Mouse (Mus musculus): Measurements from ENCODE around the gene Ccnb1ip1. TPM values are rescaled to one million over a fixed set of nuclear protein-coding genes. Genes with fewer than 3 reads are reported as not detected.

Gene Ccnb1ip1
- total and polyA plus RNA-seq, 3 experiments = 23.3 to 27.6 TPM; not detected in 1

Other genes with a start within 250 kb of the Ccnb1ip1 start
- gene Olfr744, start 192.9 kb downstream of the Ccnb1ip1 start, total RNA-seq (2012; rRNA removed) = not detected in 2 replicates
- not detected for gene Olfr744, start 192.9 kb downstream of the Ccnb1ip1 start, polyA plus RNA-seq (2012; ENCODE audit: insufficient read depth in 1 of 2, insufficient read length in 2 of 2, low read depth in 1 of 2, low replicate concordance in 2 of 2, missing spikeins in 1 of 2)
- gene Olfr745, start 168.3 kb downstream of the Ccnb1ip1 start, total RNA-seq (2012; rRNA removed) = not detected in 2 replicates
- gene Olfr745, start 168.3 kb downstream of the Ccnb1ip1 start, polyA plus RNA-seq (2012; ENCODE audit: insufficient read depth in 1 of 2, insufficient read length in 2 of 2, low read depth in 1 of 2, low replicate concordance in 2 of 2, missing spikeins in 1 of 2) = not detected
- not detected in 2 replicates for gene Olfr746, start 160.6 kb downstream of the Ccnb1ip1 start, total RNA-seq (2012; rRNA removed)
- not detected for gene Olfr746, start 160.6 kb downstream of the Ccnb1ip1 start, polyA plus RNA-seq (2012; ENCODE audit: insufficient read depth in 1 of 2, insufficient read length in 2 of 2, low read depth in 1 of 2, low replicate concordance in 2 of 2, missing spikeins in 1 of 2)
- not detected in 2 replicates for gene Olfr747, start 114.5 kb downstream of the Ccnb1ip1 start, total RNA-seq (2012; rRNA removed)
- not detected for gene Olfr747, start 114.5 kb downstream of the Ccnb1ip1 start, polyA plus RNA-seq (2012; ENCODE audit: insufficient read depth in 1 of 2, insufficient read length in 2 of 2, low read depth in 1 of 2, low replicate concordance in 2 of 2, missing spikeins in 1 of 2)
- gene Olfr748, start 100.4 kb downstream of the Ccnb1ip1 start, total RNA-seq (2012; rRNA removed) = not detected in 2 replicates
- not detected for gene Olfr748, start 100.4 kb downstream of the Ccnb1ip1 start, polyA plus RNA-seq (2012; ENCODE audit: insufficient read depth in 1 of 2, insufficient read length in 2 of 2, low read depth in 1 of 2, low replicate concordance in 2 of 2, missing spikeins in 1 of 2)
- gene Olfr749, start 62.6 kb downstream of the Ccnb1ip1 start, total RNA-seq (2012; rRNA removed) = not detected in 2 replicates
- gene Olfr749, start 62.6 kb downstream of the Ccnb1ip1 start, polyA plus RNA-seq (2012; ENCODE audit: insufficient read depth in 1 of 2, insufficient read length in 2 of 2, low read depth in 1 of 2, low replicate concordance in 2 of 2, missing spikeins in 1 of 2) = not detected
- gene Ttc5, start 22.2 kb downstream of the Ccnb1ip1 start, total RNA-seq (2012; rRNA removed) = 22.7 and 24.2 TPM in 2 replicates
- gene Ttc5, start 22.2 kb downstream of the Ccnb1ip1 start, polyA plus RNA-seq (2012; ENCODE audit: insufficient read depth in 1 of 2, insufficient read length in 2 of 2, low read depth in 1 of 2, low replicate concordance in 2 of 2, missing spikeins in 1 of 2) = 10 to 100 TPM in 1 of 2 experiments, not detected in 1; 28.1 TPM
- 65.6 and 81.1 TPM in 2 replicates for gene Parp2, start 109 bp upstream of the Ccnb1ip1 start, total RNA-seq (2012; rRNA removed)
- gene Parp2, start 109 bp upstream of the Ccnb1ip1 start, polyA plus RNA-seq (2012; ENCODE audit: insufficient read depth in 1 of 2, insufficient read length in 2 of 2, low read depth in 1 of 2, low replicate concordance in 2 of 2, missing spikeins in 1 of 2) = 10 to 100 TPM in 1 of 2 experiments, not detected in 1; 83.2 TPM
- gene Tep1, start 62.8 kb upstream of the Ccnb1ip1 start, total RNA-seq (2012; rRNA removed) = 19.5 and 36.8 TPM in 2 replicates
- gene Tep1, start 62.8 kb upstream of the Ccnb1ip1 start, polyA plus RNA-seq (2012; ENCODE audit: insufficient read depth in 1 of 2, insufficient read length in 2 of 2, low read depth in 1 of 2, low replicate concordance in 2 of 2, missing spikeins in 1 of 2) = 10 to 100 TPM in 1 of 2 experiments, not detected in 1; 13.7 TPM
- not detected in 2 replicates for gene Klhl33, start 89.8 kb upstream of the Ccnb1ip1 start, total RNA-seq (2012; rRNA removed)
- gene Klhl33, start 89.8 kb upstream of the Ccnb1ip1 start, polyA plus RNA-seq (2012; ENCODE audit: insufficient read depth in 1 of 2, insufficient read length in 2 of 2, low read depth in 1 of 2, low replicate concordance in 2 of 2, missing spikeins in 1 of 2) = under 1 TPM in 1 of 2 experiments, not detected in 1; 0.01 TPM
- gene Osgep, start 117.2 kb upstream of the Ccnb1ip1 start, total RNA-seq (2012; rRNA removed) = 28.0 and 29.6 TPM in 2 replicates
- gene Osgep, start 117.2 kb upstream of the Ccnb1ip1 start, polyA plus RNA-seq (2012; ENCODE audit: insufficient read depth in 1 of 2, insufficient read length in 2 of 2, low read depth in 1 of 2, low replicate concordance in 2 of 2, missing spikeins in 1 of 2) = 10 to 100 TPM in 1 of 2 experiments, not detected in 1; 45.1 TPM
- 123 and 129 TPM in 2 replicates for gene Apex1, start 117.2 kb upstream of the Ccnb1ip1 start, total RNA-seq (2012; rRNA removed)
- gene Apex1, start 117.2 kb upstream of the Ccnb1ip1 start, polyA plus RNA-seq (2012; ENCODE audit: insufficient read depth in 1 of 2, insufficient read length in 2 of 2, low read depth in 1 of 2, low replicate concordance in 2 of 2, missing spikeins in 1 of 2) = 100 to 1,000 TPM in 1 of 2 experiments, not detected in 1; 155 TPM
- gene Pip4p1, start 123.1 kb upstream of the Ccnb1ip1 start, total RNA-seq (2012; rRNA removed) = 10.5 and 12.2 TPM in 2 replicates
- 10 to 100 TPM in 1 of 2 experiments, not detected in 1; 21.6 TPM for gene Pip4p1, start 123.1 kb upstream of the Ccnb1ip1 start, polyA plus RNA-seq (2012; ENCODE audit: insufficient read depth in 1 of 2, insufficient read length in 2 of 2, low read depth in 1 of 2, low replicate concordance in 2 of 2, missing spikeins in 1 of 2)
- 46.7 and 49.7 TPM in 2 replicates for gene Pnp, start 123.3 kb upstream of the Ccnb1ip1 start, total RNA-seq (2012; rRNA removed)
- gene Pnp, start 123.3 kb upstream of the Ccnb1ip1 start, polyA plus RNA-seq (2012; ENCODE audit: insufficient read depth in 1 of 2, insufficient read length in 2 of 2, low read depth in 1 of 2, low replicate concordance in 2 of 2, missing spikeins in 1 of 2) = 100 to 1,000 TPM in 1 of 2 experiments, 10 to 100 TPM in 1; 36.2 to 302 TPM
- 11.7 and 14.5 TPM in 2 replicates for gene Gm49342, start 136.8 kb upstream of the Ccnb1ip1 start, total RNA-seq (2012; rRNA removed)
- gene Gm49342, start 136.8 kb upstream of the Ccnb1ip1 start, polyA plus RNA-seq (2012; ENCODE audit: insufficient read depth in 1 of 2, insufficient read length in 2 of 2, low read depth in 1 of 2, low replicate concordance in 2 of 2, missing spikeins in 1 of 2) = 10 to 100 TPM in 1 of 2 experiments, not detected in 1; 45.2 TPM
- 0.65 and 0.85 TPM in 2 replicates for gene Pnp2, start 148.3 kb upstream of the Ccnb1ip1 start, total RNA-seq (2012; rRNA removed)
- 1 to 10 TPM in 1 of 2 experiments, not detected in 1; 1.7 TPM for gene Pnp2, start 148.3 kb upstream of the Ccnb1ip1 start, polyA plus RNA-seq (2012; ENCODE audit: insufficient read depth in 1 of 2, insufficient read length in 2 of 2, low read depth in 1 of 2, low replicate concordance in 2 of 2, missing spikeins in 1 of 2)
- gene Rnase10, start 200.0 kb upstream of the Ccnb1ip1 start, total RNA-seq (2012; rRNA removed) = not detected in 2 replicates
- not detected for gene Rnase10, start 200.0 kb upstream of the Ccnb1ip1 start, polyA plus RNA-seq (2012; ENCODE audit: insufficient read depth in 1 of 2, insufficient read length in 2 of 2, low read depth in 1 of 2, low replicate concordance in 2 of 2, missing spikeins in 1 of 2)
- gene Rnase9, start 234.1 kb upstream of the Ccnb1ip1 start, total RNA-seq (2012; rRNA removed) = not detected in 2 replicates
- gene Rnase9, start 234.1 kb upstream of the Ccnb1ip1 start, polyA plus RNA-seq (2012; ENCODE audit: insufficient read depth in 1 of 2, insufficient read length in 2 of 2, low read depth in 1 of 2, low replicate concordance in 2 of 2, missing spikeins in 1 of 2) = not detected
- gene Rnase11, start 242.4 kb upstream of the Ccnb1ip1 start, total RNA-seq (2012; rRNA removed) = not detected in 2 replicates
- gene Rnase11, start 242.4 kb upstream of the Ccnb1ip1 start, polyA plus RNA-seq (2012; ENCODE audit: insufficient read depth in 1 of 2, insufficient read length in 2 of 2, low read depth in 1 of 2, low replicate concordance in 2 of 2, missing spikeins in 1 of 2) = not detected
- not detected in 2 replicates for gene Rnase12, start 249.9 kb upstream of the Ccnb1ip1 start, total RNA-seq (2012; rRNA removed)
- gene Rnase12, start 249.9 kb upstream of the Ccnb1ip1 start, polyA plus RNA-seq (2012; ENCODE audit: insufficient read depth in 1 of 2, insufficient read length in 2 of 2, low read depth in 1 of 2, low replicate concordance in 2 of 2, missing spikeins in 1 of 2) = not detected

Measured in MEL (cell line).